Mouse (Mus musculus): ENCODE data around the gene Col12a1. TPM values are rescaled to one million over a fixed set of nuclear protein-coding genes. Genes with fewer than 3 reads are reported as not detected.

Gene Col12a1
- polyA plus RNA-seq, 1 experiment = 16.1 TPM

DNA sequence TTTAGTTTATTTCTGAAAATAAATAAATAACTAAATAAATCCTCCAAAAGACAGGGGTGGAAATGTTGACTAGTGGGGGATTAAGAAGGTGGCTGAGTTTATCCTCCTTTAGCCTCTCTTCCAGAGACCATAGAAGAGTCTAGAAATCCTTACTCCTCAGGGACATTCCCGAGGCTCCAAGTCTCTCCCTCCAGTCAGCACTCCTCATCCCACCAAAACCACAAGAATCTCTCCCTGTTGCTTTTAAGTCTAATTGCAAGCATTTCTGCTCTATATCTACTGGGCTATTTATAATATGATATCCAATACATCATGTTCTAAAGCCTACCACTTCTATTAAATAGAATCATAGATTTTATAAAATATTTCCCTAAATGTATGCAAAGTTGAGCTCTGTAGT lies 109.8 kb downstream of the Col12a1 start:
- DNase-seq (ENCODE audit: extremely low spot score in 1 of 2, low spot score in 1 of 2) = no peak

DNA sequence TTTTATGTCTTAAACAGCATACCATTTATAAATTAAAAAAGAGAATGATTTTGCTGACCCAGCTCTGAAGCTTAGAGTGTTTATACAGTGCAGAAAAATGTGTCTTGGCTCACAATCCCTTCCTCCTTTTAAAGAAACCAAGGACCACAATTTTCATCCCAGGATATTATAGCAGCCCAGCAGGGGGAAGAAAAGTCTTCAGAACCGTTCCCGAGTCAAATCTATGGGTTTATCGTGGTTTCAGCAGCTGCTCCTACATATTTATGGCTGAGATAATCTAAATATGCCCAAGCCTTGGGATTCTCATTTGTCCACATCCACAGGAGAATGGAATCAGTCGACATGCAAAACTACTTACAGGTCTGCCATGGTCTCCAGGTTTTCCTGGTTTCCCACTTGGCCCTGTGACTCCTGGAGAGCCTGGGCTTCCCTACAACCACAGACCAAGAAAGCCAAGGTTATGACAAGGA lies 110.5 kb downstream of the Col12a1 start:
- no peak for DNase-seq (ENCODE audit: extremely low spot score in 1 of 2, low spot score in 1 of 2)

DNA sequence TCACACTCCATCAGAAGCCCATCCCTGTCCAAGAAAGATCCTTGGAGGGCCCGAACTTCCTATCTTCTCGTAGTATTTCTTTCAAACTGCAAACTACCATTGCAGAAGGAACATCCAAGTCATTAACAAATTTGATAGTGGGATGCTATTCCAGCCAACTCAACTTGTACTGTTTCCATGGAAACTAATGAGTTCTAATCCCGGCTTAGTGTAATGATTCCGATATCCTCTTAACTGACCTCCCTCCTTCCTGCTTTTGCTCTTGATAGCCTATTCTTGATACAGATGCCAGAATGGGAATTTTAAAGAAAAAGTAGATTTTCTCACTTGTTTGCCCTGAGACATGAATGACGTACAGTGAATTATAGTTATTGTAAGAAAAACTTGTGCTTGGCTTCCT lies 112.5 kb downstream of the Col12a1 start:
- DNase-seq (ENCODE audit: extremely low spot score in 1 of 2, low spot score in 1 of 2) = no peak

DNA sequence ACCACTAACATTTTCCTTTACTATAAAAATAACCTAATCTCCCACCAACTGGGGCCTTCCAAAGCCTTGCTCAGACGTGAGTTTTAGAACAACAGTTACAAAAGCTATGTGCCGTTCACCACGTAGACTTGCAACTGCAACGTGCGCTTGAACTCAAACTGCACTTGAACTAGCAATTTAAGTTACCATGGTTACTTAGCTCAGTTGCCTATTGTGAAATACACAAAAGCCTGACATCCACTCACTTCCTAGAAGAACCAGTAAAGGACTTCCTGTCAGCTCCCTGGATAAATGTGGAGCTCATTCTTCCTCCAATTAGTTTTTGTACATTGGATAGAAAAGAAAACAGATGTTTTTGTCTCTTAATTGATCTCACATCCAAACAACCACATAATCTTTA lies 112.9 kb downstream of the Col12a1 start:
- no peak for DNase-seq (ENCODE audit: extremely low spot score in 1 of 2, low spot score in 1 of 2)

DNA sequence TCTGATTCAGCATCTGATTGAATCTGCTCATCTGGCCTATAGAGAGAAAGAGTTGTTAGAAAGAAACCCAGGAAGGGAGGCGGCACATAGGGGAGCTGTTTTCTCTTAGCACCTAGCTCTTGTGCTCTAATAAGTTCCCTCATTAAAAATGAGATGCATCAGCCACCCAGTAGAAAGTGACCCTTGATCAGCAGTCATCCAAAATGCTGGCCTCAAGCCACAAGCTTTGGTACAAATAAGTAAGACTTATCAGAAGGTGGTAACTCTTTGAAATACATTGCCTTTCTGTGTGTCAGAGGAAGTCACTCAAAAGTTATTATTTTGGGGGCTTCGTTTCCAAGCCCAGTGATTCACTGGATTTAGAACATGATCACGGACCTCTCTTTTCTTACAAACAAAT lies 114.1 kb downstream of the Col12a1 start:
- no peak for DNase-seq (ENCODE audit: extremely low spot score in 1 of 2, low spot score in 1 of 2)

DNA sequence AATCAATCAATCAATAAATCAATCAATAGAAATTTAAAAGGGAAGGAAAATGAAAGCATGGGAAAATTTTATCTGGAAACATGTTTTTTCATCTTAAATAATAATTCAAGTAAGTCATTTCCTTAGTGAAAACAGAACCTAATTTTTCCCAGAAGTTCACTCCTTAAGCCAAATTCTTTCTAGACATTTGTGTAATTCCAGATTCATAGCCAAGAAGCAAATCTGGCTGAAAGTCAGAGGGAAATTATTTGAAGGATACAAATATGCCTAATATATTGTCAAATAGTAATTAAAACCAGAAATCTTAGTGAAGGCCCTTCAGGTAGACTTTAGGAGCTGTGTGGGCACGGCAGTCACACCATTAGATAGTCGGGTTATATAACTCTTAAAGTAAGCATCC lies 115.2 kb downstream of the Col12a1 start:
- DNase-seq (ENCODE audit: extremely low spot score in 1 of 2, low spot score in 1 of 2) = no peak

DNA sequence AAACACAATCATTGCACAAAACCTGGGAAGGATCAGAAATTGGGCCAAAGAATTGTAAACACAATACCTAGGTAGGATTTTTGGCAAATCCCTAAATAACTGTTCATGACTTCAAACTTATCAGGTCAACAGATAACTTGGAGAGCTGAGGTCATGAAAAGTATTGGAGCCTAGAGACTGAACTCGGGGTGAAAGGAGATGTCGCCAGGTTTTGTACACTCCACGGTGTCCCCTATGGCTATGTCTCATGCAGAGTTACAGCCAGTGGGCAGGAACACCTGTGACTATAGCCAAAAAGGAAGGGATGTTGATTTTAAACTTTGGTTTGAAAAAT lies 118.4 kb downstream of the Col12a1 start:
- DNase-seq (ENCODE audit: extremely low spot score in 1 of 2, low spot score in 1 of 2) = no peak

DNA sequence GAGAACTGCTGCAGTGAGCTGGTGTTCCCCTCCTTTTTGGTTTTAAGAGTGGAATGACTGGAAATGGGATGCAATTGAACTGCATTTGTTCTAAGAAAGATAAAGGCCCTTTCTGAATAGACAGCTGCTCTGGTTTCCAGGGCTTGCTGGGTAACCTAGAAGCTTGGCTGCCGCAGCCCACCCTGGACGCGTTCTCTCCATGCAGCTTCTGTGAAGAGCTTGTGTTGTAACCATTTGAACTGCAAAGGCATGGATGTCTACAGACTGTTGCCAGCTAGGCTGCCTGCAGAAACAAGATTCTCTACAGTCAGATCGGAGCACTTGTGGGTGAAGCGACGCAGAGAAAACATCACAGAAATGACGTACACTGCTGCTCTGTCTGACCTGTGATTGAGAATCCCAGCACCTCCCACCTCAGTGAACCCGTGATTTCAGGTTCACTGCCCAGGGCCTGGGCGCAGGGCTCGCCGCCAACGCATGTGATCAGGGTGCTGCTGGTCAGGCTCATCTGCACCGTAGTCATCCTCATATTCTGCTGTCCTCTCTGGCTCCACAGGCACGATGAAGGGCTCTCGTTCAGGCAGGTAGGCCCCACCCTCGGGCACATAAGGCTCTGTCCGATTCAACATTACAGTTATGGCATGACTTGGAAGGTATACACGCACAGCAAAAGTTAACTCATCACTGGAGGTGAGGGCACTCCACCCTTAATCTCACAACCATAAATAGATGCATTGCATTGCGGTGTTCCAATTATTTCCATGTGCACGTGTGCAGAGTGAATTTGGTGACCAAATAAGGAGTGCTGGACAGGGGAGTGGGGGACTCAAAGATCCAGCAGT lies 119.0 kb downstream of the Col12a1 start:
- DNase-seq (ENCODE audit: extremely low spot score in 1 of 2, low spot score in 1 of 2) = no peak

DNA sequence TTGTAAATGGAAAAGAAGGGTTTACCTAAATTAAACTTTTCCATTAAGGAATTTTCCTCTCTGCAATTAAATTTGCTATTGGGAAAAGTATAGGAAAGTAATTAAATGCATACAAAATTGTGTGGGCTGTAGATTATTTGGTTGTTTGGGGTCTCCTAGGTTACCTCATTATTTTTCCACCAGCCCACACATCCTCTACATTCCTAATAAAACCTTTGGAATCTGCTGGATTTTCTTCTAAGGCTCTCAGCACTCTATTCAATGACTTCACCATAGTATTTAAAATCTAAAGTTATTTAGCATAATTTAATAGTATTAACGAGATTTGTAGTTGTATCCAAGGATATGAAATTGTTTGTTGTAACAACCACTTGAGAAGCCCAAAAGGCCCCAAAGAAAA lies 120.1 kb downstream of the Col12a1 start:
- no peak for DNase-seq (ENCODE audit: extremely low spot score in 1 of 2, low spot score in 1 of 2)

DNA sequence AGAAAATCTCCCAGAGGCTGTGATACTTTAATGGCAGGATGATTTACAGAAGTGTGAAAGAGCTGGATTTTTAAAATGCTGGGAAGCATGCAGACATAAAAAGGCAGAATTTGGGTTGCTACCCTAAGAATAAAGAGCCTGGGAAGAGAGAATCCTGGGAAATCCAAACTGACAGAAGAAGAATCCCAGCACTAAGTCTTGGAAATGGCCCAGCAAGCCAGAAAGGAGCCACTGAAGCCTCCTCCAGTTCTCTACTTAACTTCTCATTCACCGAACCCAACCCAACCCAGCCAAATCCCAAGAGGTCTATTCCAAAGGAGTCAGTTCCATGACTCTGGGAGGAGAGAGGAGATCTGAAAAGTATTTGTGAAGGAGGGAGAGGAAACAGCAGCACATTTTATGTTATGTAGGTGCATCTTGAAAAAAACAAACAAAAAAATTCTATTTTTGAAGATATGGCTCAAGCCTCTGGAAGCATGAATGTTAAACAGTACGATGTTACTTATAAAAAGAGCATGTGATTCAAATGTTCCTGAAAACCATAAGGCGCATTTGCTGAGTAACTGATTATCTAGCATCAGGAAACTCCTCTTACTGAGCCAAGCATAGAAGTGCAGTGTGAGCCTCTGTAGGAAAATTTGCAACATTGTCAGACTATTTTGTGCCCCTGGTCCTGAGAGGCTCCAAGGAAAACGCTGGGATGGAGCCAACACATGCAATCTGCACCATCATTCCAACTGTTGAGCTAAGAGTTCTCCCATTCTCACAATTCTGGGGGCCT lies 132.0 kb downstream of the Col12a1 start:
- DNase-seq (ENCODE audit: extremely low spot score in 1 of 2, low spot score in 1 of 2) = no peak

DNA sequence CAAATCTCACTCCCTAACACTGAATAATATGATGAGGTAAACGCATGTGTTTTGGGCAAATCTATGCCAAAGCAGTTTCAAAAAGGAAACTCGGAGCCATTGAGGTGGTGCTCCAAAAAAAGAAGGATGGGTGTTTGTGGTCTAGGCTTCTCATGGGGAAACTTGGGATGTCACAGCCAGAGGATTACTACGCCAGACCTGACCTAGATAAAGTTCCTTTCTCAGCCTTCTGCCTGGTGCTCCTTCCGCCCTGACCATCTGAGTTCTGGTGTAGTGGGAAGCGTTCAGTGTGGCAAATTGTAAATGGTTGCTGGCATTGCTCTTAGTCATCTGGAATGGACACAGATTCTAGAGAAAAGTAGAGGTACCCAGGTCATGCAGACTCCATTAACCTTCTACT lies 151.8 kb downstream of the Col12a1 start:
- DNase-seq (ENCODE audit: extremely low spot score in 1 of 2, low spot score in 1 of 2) = no peak

DNA sequence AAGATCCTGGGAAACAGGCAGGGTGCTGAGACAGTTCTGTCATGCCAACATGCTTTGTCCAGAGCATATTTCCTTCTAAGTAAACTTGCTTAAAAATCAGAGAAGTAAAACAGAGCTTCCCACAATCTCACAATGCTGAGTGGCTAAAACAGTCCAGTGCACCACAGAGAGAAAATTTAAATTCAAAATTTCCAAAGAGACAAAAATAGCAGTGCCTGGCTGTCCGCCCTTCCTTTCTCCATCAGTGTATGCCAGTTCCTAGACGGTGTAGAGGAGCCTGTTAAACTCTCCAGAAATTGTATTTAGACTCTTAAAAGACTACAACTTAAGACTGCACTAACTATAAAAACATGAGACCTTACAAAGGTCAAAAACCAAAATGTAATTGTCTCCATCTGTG lies 165.3 kb downstream of the Col12a1 start:
- peak; percentile 23 to 71 for DNase-seq (ENCODE audit: extremely low spot score in 1 of 2, low spot score in 1 of 2)

Other genes with a start within 250 kb of the Col12a1 start
- gene Cox7a2, start 41.0 kb upstream of the Col12a1 start, polyA plus RNA-seq (2012; rRNA removed) = 574 and 682 TPM in 2 replicates
- gene Tmem30a, start 74.7 kb upstream of the Col12a1 start, polyA plus RNA-seq (2012; rRNA removed) = 131 and 132 TPM in 2 replicates

Measured in frontal cortex, adult 2 months (tissue).